Mouse (Mus musculus) embryonic fibroblast, embryonic 13.5 days (primary cell): Measurements from ENCODE around the gene Pip4k2c. TPM values are rescaled to one million over a fixed set of nuclear protein-coding genes. Genes with fewer than 3 reads are reported as not detected.

Source experiments
- H3K27ac ChIP-seq: 2 replicates; pipeline ENCODE4 v1.5.1; 2012; ENCODE audit warnings: low read length, control low read depth, inconsistent platforms; ENCODE audit not compliant: insufficient read depth
- H3K4me1 ChIP-seq: 2 replicates; pipeline ENCODE4 v1.6.1; 2011; ENCODE audit warnings: low read length; ENCODE audit not compliant: control insufficient read depth, insufficient read depth
- H3K4me3 ChIP-seq: 2 replicates; pipeline ENCODE4 v1.5.1; 2011; ENCODE audit warnings: mild to moderate bottlenecking, control low read depth, low read length; ENCODE audit not compliant: insufficient read depth
- CTCF ChIP-seq: IDR thresholded peaks from 2 replicates; pipeline ENCODE4 v1.5.1; 2011; ENCODE audit warnings: mild to moderate bottlenecking, control low read depth, low read length, moderate library complexity, borderline replicate concordance; ENCODE audit not compliant: insufficient read depth
- POLR2A ChIP-seq: IDR thresholded peaks from 2 replicates; pipeline ENCODE4 v1.6.1; 2011; ENCODE audit warnings: low read depth, mild to moderate bottlenecking, control low read depth, low read length, moderate library complexity
- polyA plus RNA-seq: library from polyadenylated mRNA; stranded (reverse); fragments of >200 nt; gene quantifications from 2 replicates; pipeline ENCODE4 v1.2.4, GENCODE M21; 2011; ENCODE audit warnings: low read depth; ENCODE audit not compliant: missing spikeins, insufficient read length

Gene Pip4k2c
- polyA plus RNA-seq, 1 experiment, result 24.3 TPM

DNA sequence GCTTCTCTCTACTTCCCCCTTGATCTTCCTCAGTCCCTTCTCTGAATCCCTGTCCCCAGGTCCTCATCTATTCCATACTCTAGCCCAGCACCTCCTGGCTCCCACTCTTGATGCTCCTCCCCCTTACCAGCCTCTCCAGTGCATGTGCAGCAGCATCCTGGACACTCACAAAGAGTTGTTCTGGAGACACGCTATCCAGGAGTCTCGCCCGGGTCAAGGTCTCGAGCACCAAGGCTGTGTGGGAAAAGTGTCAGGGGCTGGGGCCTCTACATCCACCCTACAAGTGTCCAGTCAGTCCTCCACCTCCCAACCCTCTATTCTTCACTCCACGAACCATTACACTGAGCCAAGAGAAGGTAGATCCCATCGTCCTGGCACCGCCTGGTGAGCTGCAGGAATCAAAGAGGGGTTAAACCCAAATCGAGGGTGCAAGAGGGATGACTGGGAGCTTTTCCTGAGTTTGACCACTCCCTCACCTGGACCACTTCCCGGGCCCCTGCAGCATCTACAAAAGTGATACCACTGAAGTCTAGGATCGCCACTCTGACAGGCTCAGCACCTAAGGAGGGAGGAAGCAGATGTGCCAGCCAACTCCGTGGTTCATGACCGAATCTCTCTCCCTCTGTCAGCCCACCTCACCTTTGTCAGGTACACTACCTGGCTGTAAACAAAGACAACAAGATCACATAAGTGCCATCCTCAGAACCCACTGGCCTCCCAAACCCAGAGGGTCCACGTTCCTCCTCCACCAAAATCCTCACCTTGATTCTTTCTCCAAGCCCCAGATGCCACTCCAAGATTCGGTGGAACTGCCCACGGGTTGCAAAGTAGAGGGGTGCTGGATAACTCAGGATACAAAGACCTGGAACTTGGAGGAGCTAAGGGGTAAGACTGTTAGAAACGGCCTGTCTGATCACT lies 38.0 kb downstream of the Pip4k2c start:
- H3K4me3 ChIP-seq, result no peak overlapping the region
- no peak overlapping the region for H3K27ac ChIP-seq
- no peaks in the 10 kb centered on the region for H3K4me1 ChIP-seq
- TF ChIP-seq CTCF, result no peak
- TF ChIP-seq POLR2A, result no peak

GRCm38 (mm10) chr10:127171631-127172200 lies 39.7 kb downstream of the Pip4k2c start:
- Histone ChIP-seq H3K4me1 (no peaks in the 10 kb centered on the region), H3K4me3 (no peak overlapping the region), H3K27ac (no peak overlapping the region)
- TF ChIP-seq CTCF, result no peak
- no peak for TF ChIP-seq POLR2A

DNA sequence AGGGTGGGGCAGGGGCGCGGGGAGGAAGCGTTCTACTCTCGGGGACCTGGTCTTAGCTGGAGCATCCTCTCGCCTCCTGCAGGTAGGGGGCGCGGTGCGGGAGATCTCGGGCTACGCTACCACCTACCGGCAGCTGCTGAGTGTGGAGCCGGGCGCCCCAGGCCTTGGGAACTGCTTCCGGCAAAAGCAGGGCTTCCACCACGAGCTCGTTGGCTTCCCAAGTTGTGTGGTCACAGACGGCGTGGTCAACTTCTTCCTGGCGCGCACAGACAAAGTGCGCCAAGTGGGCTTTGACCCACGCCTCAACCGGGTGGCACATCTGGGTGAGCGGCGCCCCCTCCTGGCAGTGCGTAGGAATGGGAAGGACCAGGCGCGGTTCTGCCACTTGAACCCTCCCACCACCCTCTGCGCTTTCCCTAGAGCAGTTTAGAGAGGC lies 40.5 kb downstream of the Pip4k2c start:
- H3K4me3 ChIP-seq, result peak overlapping the region; percentile 18

GRCm38 (mm10) chr10:127170002-127170401 lies 41.4 kb downstream of the Pip4k2c start:
- H3K27ac ChIP-seq, result no peak overlapping the region

More for the DNA sequence above, 40.5 kb downstream of the Pip4k2c start:
- Histone ChIP-seq H3K4me1 (no peaks in the 10 kb centered on the region), H3K27ac (no peak overlapping the region)
- TF ChIP-seq POLR2A (no peak), CTCF (peak; percentile 94)

GRCm38 (mm10) chr10:127167614-127168192 lies 43.7 kb downstream of the Pip4k2c start:
- Histone ChIP-seq H3K4me3 (no peak overlapping the region), H3K27ac (no peak overlapping the region), H3K4me1 (no peaks in the 10 kb centered on the region)
- TF ChIP-seq POLR2A, result no peak
- TF ChIP-seq CTCF, result no peak

More at GRCm38 (mm10) chr10:127170002-127170401, 41.4 kb downstream of the Pip4k2c start:
- Histone ChIP-seq H3K4me3 (no peak overlapping the region), H3K4me1 (no peaks in the 10 kb centered on the region)
- peak; percentile 21; the same call in 1 of the 2 replicates for TF ChIP-seq CTCF
- no peak for TF ChIP-seq POLR2A

- Histone ChIP-seq H3K27ac (no peak overlapping the region), H3K4me1 (no peaks in the 10 kb centered on the region), H3K4me3 (peak overlapping the region; percentile 60)
- TF ChIP-seq CTCF (no peak), POLR2A (no peak)
Measured at GRCm38 (mm10) chr10:127166771-127167613, 44.4 kb downstream of the Pip4k2c start.

GRCm38 (mm10) chr10:127166404-127166715 lies 45.0 kb downstream of the Pip4k2c start:
- no peak for TF ChIP-seq CTCF
- no peak for TF ChIP-seq POLR2A
- Histone ChIP-seq H3K4me1 (no peaks in the 10 kb centered on the region), H3K27ac (no peak overlapping the region), H3K4me3 (peak overlapping the region; percentile 60)

GRCm38 (mm10) chr10:127165654-127166403 lies 45.6 kb downstream of the Pip4k2c start:
- TF ChIP-seq CTCF (no peak), POLR2A (peak; percentile 65)
- peak overlapping the region; percentile 60 for H3K4me3 ChIP-seq
- peak overlapping the region; percentile 70 for H3K27ac ChIP-seq
- H3K4me1 ChIP-seq, result no peaks in the 10 kb centered on the region

DNA sequence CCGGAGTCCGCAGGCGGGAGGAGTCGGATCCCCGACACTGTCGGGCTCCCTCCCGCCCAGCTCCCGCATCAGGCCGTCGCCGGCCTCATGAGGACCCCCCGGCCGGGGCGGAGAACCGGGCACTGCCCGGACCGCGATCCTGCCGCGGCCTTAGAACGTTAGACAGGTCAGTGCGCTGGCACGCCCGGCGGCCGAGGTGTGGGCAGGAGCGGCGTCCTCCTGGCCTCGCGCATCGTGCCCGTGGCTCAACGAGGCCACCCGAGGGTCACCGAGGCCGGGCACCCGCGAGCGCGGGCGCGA lies 46.1 kb downstream of the Pip4k2c start:
- Histone ChIP-seq H3K27ac (peak overlapping the region; percentile 70), H3K4me1 (no peaks in the 10 kb centered on the region), H3K4me3 (peak overlapping the region; percentile 60)
- TF ChIP-seq CTCF (no peak), POLR2A (no peak)
